Mouse (Mus musculus) kidney, postnatal 36 days (tissue): ENCODE data around the gene Pwwp2b.

ENCODE experiments used
- DNase-seq, 2 experiments: peaks; one replicate each; pipeline ENCODE4 v3.0.0; 2021 to 2022; ENCODE audit warnings: mixed read lengths in 2 of 2

Pwwp2b gene

GRCm38 (mm10) chr7:139224725-139225124 lies 23.6 kb upstream of the Pwwp2b start:
- peak; percentile 65 to 71 for DNase-seq

- no peak for DNase-seq
Measured at GRCm38 (mm10) chr7:139226416-139226815, 21.9 kb upstream of the Pwwp2b start.

DNA sequence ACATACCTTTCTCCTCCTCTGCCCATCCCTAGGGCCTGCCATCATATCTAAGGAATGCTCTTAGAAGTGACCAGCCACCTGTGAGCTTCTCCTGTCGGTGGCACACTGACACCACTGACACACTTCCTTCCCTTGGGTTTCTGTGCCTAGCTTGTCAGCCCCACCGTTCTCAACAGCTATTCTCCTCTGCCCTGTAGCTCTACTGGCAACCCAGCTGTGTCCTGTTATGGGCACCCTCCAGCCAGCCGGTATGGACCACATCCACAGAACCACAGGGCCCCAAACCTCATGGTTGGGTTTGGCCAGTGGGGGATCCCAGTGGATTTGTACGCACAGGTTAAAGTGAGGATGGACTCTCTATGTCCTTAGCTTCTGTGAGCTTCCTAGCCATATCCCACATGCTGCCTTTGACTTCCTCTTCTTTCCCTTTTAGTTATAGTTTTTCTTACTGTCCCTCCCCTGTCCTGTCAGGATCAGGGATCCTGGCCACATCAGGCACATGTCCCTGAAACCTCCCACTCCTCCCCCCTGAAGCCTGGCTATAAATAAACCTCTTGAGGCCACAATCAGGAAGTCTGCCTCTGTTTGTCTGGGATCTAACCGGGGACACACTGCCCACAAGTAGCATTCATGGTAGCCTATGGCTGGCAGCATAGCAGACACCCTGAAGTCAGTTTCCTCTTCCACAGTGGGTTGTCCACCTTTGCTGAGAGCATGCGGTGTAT lies 19.7 kb upstream of the Pwwp2b start:
- no peak for DNase-seq

DNA sequence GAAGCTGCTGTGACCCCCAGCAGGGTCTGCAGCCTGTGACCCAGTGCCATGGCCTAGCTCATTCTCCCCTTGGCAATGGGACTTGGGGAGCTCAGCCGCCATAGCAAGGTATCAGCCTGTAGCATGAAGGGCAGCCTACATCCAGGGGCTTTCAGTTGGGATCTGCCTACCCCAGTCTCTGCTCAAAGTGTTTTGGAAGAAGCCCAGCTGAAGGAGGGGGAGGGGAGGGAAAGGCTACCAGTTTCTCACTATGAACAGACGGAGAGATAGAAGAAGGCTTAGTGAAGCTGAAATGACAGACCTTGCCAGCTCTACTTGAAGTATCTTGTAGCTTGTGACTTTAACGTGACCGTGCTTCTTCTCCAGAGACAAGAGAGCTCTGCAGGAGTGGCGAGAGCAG lies 18.4 kb upstream of the Pwwp2b start:
- DNase-seq: no peak

DNA sequence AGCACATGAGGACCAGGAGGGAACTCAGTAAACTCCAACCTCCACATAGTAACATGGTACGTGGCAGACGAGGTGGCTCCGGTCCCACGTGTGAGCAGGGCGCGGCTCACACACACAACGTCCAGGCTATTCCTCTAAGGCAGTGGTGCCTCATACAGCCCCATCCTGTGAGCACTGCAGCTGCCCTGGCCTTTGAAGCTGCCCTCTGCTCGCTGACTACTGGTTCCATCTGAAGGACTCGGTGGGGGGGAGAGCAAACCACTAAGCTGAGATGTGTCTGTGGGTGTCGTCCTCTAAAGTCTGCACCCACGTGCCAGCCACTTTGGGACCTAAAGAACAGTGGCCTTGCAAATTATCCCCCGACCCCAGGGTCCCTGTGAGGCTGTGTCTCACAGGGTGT lies 18.0 kb upstream of the Pwwp2b start:
- no peak for DNase-seq

DNA sequence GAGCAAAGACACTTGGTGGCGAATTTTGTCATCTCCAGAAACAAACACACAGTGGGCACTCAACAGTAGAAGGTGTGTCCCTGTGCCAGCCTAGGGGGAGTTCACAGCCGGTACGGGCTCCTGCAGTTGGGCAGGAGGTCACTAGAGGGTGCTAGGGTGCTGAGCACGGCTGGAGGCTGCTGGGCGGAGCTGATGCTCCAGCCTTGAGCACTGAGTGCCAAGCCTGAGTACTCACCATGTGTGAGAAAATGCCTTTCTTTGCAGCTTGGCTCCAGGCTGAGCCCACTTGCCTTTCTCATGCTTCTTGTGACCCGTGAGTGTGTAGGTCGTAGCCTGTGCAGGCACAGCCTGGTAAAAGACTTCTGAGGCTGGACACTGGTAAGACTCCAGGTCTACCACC lies 14.6 kb upstream of the Pwwp2b start:
- peak; percentile 86 to 95 for DNase-seq

DNA sequence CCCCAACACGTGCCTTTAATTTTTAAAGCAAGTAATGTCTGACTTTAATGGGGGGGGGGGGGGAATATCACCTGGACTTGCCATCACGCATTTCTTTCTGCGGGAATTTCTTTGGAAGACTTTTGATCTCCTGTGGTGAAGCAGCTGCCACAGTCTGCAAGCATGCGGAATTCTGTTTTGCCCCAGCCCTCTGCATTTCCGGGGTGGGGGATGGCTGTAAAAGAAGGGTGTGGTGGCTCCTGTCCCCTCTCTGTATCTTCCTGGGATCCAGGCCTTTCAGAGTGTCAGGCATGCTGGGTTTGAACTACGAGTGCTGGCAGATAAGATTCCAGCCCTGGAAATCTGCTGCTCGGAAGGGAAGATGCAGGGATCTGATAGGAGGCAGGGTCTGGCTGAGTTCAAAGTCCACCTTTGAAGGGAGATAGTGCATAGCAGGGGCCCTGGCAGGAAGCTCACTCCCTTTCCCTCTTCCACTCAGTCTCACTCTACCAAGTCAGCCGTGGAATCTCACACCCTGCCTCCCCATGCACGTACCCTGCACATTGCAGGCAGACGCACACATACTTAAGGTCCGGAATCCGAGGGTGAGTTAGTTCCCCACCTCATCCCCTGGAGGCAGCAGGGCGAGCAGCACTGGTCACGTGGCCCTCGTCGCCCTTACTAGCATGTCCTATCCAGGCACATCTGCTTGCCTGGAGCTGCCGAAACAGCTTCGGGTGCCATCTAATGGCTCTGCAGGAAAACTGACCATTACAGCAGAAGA lies 13.7 kb upstream of the Pwwp2b start:
- peak; percentile 74 to 75 for DNase-seq

GRCm38 (mm10) chr7:139235651-139236358 lies 12.5 kb upstream of the Pwwp2b start:
- DNase-seq: no peak

GRCm38 (mm10) chr7:139239432-139239831 lies 8.8 kb upstream of the Pwwp2b start:
- no peak for DNase-seq

DNA sequence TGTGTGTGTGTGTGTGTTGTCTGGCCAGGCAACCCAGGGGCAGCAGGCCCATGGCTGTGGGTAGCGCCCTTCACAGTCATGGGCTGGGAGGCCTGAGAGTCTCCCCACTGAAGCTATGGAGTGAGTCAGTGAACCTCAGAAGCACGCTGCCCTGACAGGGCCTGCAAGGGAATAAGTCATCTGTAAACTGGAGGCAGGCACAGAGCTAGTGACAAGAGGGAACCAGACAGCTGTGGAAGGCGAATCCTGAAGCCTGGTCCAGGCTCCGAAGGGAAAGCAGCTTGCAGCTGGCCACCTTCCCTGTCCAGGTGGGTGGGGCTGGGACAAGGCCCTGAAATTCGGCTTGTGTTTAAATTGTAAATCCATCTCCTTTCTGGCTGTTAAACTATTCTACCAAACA lies 2.2 kb upstream of the Pwwp2b start:
- no peak for DNase-seq

GRCm38 (mm10) chr7:139246931-139247880 lies 1.1 kb upstream of the Pwwp2b start:
- DNase-seq: peak; percentile 31 to 60

DNA sequence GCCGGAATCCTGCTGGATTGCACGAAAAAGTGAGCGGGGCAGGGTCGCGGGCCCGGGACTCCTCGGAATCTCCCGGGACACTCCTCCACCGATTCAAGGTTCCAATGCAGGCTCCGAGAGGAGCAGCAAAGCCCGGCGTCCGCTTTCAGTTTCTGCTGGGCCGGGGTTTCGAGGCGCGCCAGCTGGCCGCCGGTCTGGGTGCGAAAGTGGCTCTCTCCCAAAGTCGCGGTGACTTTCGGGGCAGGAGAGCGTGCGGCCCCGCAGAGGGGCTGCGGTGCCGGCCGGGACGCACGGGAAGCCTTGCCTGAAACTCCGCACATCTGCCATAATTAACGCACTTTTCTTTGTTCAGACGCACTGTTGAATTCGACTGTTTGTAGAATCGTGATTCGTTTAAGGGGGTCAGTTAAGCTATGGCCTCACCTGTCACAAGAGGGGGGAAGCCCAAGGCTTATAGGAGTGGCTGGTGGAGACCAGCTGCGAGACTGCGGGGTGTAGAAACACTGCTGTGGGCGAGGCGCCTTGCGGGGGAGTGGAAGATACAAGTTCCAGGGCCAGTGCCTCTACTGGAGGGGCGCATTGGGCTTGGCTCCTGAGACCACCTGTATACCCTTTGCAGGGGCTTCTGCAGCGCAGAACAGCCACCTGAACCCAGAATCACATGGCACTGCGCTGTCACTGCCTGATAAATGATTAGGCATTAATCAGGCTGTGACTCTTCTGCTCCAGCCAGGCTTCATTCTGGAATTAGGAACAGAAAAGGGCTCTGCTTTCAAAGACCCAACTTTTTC lies 528 bp downstream of the Pwwp2b start:
- peak in 1 of 2 experiments; percentile 20 for DNase-seq

DNA sequence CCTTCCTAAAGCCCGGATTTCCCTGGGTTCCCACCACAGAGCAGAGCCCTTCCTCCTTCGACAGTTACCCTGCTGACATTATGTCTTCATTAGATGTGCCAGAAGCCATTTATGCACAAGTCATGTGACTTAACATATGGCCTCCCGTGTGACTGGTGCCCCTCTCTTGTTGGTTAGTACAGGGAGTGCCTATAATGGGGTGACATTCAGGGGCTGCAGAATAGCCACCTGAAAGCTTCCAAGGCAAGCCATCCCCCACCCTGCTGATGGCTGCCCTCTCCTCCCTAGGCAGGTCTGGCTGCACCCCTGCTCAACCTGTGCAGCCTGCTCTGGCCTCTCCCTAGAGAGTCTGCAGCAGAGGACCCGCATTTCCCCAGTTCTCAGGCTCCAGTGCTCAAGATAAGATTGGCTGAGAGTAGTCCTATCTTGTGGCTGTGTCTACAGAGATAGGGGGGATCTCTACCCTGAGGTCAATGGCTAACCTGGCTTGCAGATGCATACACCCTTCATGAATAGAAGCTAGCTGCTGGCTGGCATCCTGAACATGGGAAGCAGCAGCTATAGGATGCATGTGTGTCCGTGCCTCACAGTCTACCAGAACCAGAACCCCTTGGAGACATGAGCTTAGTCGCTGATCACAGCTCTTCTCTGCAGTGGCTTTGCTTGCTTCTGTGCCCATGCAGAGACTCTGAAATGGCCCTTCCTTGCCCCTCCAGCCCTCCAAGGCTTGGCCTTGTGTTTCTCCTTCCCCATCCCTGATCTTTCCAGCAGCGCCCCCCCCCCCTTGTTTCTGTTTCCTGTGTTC lies 1.3 kb downstream of the Pwwp2b start:
- no peak for DNase-seq

DNA sequence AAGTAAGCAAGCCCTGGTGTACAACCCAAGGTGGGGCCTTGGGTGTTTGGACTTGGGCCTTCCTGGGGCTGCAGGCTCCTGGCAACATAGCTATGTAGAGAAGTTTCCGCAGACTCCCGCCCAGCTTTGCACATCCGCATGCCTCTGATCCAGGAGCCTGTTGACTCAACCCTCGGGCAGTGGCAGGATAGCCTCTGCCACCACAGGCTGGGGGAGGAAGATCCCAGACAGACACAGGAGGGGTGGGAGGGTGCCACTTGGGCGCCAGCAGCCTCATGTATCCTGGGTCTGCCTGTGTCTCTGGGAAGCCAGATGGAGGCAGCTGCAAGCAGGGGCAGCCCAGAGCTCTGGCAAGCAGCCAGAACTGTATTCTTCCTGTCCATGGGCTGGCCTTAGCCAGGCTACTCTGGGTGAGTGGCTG lies 3.6 kb downstream of the Pwwp2b start:
- DNase-seq: peak; percentile 75 to 81

GRCm38 (mm10) chr7:139252566-139252965 lies 4.3 kb downstream of the Pwwp2b start:
- DNase-seq: no peak

GRCm38 (mm10) chr7:139252986-139253385 lies 4.7 kb downstream of the Pwwp2b start:
- DNase-seq: peak; percentile 24 to 36

- DNase-seq: no peak
Measured at GRCm38 (mm10) chr7:139253462-139253861, 5.2 kb downstream of the Pwwp2b start.

GRCm38 (mm10) chr7:139254626-139255025 lies 6.3 kb downstream of the Pwwp2b start:
- no peak for DNase-seq

DNA sequence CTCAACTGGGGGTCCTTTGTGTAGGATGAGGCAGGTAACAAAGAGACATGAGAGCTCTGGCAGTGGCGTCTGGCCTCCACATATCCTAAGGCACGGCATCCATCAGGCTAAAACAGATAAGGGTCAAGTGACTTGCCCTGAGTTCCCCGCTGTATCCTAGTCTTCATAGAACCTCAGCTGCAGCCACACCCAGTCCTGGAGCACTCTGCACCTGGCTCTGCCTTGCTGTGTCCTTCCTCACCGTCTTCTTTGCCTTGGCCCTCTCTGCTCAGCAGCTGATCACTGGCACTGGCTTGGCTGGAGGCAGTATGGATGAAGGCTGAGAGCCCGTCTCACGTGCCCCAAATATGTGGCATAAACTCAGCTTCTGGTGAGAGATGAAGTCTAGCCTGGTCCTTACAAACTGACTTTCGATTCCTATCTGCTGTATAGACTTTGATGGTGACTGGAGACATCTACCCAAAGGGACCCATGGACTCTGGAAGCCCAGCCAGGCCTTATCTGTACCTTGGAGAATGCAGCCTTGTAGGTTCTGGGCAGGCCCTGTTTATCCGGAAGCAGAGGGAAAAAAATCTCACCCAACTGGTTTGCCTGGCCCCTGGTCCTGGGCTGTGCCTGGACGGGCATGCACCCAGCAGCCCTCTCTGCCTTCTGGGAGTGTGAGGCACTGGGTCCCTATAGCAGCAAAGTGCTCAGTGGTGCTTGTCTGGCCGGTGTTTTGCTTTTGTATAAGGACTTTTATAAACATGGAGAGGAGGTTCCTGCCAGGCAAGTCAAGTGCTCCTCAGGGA lies 9.7 kb downstream of the Pwwp2b start:
- peak; percentile 69 to 73 for DNase-seq

DNA sequence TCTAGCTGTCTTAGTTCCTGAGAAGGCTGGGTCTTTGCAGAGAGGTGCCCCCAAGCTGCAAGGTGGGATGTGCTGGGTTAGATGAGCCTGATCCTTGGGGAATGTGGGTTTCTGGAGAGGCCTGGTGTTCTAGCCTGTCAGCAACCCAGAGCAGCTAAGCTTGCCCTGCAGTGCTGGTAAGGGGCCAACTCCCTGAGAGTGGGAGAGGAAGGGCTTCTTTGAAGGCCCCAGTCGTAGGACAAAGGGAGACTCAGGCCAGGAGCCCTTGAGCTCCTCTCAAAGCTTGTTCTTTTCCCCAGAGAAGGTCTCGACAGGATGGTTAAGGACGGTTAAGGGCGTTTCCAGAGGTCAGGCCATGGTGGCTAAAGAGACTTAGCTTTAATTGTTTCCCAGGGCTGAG lies 16.1 kb downstream of the Pwwp2b start:
- DNase-seq: peak in 1 of 2 experiments; percentile 27
